Mouse (Mus musculus): ENCODE results near the gene Lrrc23. TPM values are rescaled to one million over a fixed set of nuclear protein-coding genes. Genes with fewer than 3 reads are reported as not detected.

Gene Lrrc23
- total RNA-seq, 2 experiments from 2014 or later: 2.7 to 4.7 TPM

DNA sequence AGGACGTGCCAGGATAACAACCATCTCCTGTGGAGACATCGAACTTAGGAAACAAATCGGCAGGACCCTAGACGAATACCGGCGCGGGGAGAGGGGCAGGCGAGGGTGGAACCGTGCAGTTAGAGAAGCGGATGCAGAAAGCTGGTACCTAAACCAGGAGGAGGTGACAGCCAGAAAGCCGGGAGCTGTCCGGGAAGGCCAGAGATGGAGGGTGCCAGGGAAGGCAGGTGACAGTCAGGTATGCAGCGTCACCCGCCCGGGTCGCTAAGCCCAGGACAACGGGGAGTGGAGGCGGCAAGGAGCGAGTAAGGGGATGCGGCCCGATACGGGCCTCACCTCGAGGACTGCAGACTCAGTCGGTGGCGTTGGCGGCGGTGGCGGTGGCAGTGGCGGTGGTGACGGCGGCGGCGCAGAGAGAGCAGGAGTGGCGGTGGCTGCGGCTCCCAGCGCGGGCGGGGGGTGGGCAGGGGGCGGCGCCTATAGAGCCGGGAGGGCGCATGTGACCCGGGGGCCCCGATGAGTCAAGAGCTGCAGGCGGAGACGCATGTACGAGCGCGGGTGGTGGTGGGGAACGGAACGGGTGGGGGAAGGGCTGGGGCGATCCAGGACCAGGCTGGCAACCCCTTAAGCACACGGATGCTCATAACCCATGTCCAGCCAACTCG, 10.3 kb downstream of the Lrrc23 start, which contains the start of gene Eno2:
Eno2 (minus strand) TSS at position 573 of the 665 bp plus-strand sequence.
- DNase-seq (ENCODE audit: low spot score in 2 of 2): peak in 1 of 2 experiments; percentile 84

DNA sequence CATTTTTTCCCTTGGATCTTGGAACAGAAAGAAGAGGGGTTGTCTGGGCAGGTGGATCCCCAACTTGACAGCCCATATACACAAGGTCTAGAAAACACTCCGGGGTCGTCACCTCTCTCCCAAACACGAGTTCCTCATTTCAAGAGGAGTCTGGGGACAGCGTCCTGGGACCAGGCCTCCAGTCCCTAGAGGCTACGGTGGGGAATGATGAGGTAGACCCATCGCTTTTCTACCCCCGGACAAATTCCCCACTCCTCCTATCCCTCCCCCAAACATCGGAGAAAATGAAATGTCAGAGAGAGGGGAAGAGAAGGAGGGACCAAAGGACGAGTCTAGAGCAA, 10.9 kb downstream of the Lrrc23 start:
- DNase-seq (ENCODE audit: low spot score in 2 of 2): no peak

DNA sequence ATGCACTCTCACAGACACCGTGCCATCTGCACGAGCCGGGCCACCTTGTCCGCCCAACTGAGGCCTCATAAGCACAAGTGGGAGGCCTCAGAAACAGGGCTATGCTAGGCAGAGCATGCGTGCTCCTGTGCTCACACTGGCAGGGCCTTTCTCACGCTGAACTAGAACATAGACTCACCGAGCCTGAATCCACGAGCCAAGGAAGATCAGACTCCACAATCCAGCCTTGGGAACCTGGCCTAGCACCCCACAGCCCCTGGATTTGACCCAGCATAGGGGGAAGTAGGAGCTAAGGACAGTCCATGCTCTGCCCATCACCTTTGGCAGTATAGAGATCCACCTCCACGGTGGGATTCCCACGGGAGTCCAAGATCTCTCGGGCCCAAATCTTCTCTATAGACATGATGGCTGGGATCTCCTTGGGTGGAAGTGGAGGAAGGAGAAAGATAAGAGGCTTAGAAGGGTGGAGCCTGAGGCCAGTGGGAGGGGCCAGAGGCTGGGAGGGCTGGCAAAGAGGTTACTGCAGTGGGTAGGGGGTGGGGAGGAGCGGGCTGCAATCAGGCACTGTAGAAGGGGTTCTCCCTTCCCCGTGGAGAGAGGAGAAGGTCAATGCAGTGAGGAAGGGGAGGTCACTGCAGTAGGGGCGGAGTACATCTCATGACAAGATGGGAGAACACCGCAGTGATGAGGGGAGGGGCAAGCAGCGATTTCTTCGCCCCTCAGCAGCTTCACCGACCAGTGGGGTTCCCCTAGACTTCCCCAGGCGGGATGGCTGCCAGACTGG, 11.4 kb downstream of the Lrrc23 start:
- DNase-seq (ENCODE audit: low spot score in 2 of 2): peak in 1 of 2 experiments; percentile 62

DNA sequence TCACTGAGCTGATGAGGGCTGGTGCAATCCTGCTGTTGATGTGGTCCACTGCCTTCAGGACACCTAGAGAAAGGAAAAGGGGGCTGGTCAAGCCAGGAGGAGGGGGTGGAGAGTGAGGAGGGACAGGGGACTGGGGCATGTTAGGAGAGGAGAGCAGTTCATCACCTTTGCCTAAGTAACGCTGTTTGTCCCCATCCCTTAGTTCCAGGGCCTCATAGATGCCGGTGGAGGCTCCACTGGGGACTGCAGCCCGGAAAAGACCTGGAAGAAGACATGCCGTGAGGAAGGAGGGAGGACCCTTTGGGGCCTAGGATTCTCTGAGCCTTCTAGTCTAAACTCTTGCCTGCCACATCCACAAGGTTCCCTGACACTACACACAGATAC, 12.0 kb downstream of the Lrrc23 start:
- DNase-seq (ENCODE audit: low spot score in 2 of 2): no peak

- DNase-seq (ENCODE audit: low spot score in 2 of 2): no peak
Observed at GRCm38 (mm10) chr6:124765951-124766350, 13.6 kb downstream of the Lrrc23 start.

DNA sequence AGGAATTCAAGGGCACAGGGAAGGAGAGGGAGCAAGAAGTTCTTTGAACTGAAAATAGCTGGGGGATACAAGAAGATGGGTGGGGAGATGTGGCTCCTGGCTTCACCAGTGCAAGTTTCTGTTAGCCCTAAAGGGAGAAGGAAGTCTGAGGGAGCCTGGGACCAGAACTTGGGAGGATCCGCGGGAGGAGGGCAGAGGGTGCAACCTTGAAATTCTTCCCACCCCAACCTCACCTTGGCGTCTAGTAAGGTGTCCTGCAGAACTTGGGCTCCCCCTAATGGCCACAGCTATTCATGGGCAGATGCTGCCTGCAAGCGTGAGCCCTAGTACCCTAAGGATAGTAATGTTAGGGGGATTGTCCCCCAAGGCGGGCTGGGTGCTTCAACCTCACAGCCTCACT, 20.3 kb downstream of the Lrrc23 start:
- DNase-seq (ENCODE audit: low spot score in 2 of 2): peak; percentile 72 to 89

DNA sequence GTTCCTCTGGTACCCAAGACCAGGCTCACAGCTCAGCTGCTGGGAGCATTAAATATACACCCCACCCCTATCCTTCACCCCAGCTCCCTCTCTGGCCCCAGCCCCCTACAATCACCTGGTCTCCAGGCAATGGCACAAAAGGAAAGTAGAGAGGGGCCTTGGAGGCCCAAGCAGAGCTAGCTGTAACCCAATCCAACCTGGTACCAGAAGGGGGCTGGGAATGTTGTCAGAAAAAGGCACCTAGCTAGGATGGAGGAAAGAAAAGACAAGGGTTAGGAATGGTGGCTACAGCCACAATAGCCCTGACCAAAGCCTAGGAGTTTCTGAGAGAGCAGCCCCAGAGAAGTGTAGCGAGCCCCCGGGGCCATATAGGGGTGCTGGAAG, 20.7 kb downstream of the Lrrc23 start:
- DNase-seq (ENCODE audit: low spot score in 2 of 2): no peak

- DNase-seq (ENCODE audit: low spot score in 2 of 2): peak in 1 of 2 experiments; percentile 73
Observed at GRCm38 (mm10) chr6:124757909-124758848, 21.3 kb downstream of the Lrrc23 start.

DNA sequence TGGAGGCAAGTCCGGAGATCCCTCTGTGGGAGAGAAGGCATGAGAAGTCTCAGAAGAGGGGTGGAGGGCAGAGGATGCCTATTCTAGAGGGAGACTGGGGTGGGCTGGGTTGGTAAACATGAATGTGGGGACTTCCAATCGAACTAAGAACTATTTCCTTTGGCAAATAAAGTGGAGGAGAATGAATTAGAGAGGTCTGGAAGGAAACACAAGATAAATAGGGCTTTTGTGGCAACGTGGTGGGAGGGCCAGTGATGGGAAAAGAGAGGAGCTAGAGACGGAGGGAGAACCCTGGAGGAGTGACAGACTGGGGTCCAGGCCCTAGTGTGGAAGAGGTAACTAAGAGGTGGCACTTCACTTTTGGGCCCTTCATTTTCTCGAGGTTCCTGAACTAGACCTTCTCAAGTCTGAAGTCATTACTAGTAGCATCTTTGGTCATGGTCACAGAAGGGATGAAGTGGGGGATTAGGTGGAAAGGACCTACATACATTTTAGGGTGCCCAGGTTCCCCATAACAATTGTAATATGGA, 22.1 kb downstream of the Lrrc23 start:
- DNase-seq (ENCODE audit: low spot score in 2 of 2): no peak

- DNase-seq (ENCODE audit: low spot score in 2 of 2): peak; percentile 67 to 75
Observed at GRCm38 (mm10) chr6:124756652-124757350, 22.7 kb downstream of the Lrrc23 start.

DNA sequence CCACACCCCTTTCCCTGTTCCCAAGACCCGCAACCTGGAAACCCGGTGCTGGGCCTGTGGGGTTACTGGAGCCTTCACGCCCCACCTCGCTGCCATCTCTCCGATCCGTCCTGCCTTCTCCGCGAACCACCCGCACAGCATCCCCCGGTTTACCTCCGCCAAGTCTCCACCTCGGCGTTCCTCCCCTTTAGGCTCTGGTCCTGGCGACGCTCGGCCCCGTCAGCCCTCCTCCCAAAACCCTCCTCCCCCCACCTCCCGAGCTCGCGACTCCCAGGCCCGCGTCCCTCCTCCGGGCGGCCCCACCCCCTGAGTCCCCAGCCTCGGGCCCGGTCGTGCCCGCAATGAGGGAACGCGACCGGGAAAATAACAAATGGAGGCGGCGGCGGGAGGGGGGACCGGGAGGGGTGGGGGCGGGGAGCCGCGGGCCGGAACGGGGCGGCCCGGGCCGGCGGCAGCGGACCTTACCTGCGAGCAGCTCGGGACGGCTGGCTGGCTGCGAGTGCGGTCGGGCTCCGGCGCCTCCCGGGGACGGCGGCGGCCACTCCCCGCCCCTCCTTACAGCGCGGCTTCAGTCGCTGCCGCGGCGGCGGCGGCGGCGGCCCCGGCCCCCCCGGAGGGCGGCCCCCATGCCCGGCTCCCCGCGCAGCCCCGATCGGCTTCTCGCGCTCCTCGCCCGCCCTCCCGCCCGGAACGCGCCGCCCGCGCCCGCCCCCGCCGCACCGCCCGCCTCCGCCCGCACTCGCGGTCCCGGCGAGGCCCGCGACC, 23.5 kb downstream of the Lrrc23 start, which contains the start of the genes Gm45234 and Atn1:
Gm45234 (minus strand) TSS at position 191 of the 765 bp plus-strand sequence.
Atn1 (minus strand) TSS at position 694 of the 765 bp plus-strand sequence.
- DNase-seq (ENCODE audit: low spot score in 2 of 2): peak in 1 of 2 experiments; percentile 52

DNA sequence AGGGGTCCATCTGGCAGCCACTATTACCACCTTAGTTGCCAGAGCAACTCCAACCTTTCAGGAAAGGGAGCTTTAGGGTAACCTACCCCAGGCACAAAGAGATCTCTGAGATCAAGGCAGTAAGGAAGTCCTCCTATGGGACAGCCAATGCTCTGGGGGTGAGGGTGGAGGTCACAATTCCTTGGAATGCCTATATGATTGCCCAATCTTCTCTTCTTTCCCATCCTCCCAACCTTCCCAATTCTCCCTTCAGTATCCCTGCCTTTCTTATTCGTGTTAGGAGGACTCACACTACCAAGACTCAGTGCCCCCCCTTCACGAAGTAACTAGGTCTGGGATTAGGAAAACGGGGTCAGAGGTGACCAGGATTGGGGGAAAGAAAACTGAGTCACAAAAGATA, 24.2 kb downstream of the Lrrc23 start:
- DNase-seq (ENCODE audit: low spot score in 2 of 2): no peak

GRCm38 (mm10) chr6:124753861-124754260, 25.7 kb downstream of the Lrrc23 start:
- no peak for DNase-seq (ENCODE audit: low spot score in 2 of 2)

DNA sequence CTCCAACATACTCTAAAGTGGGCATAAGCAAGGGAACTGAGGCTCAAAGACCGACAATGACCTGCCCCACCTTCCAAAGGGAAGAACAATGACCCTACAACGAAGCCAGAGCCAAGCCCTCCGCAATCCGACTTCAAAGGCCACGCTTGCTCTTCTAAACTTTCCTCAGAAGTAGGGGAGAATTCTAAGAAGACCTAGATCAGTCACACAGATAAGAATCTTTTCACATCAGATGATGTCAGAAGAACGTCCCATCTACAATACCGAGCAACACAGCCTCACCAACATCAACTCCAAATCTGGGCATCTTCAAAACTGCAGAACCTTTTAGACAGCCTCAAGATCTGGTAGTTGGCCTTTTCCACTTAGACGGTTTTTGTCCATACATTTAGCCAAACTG, 29.1 kb downstream of the Lrrc23 start:
- DNase-seq (ENCODE audit: low spot score in 2 of 2): no peak

GRCm38 (mm10) chr6:124746654-124747632, 32.6 kb downstream of the Lrrc23 start:
- DNase-seq (ENCODE audit: low spot score in 2 of 2): peak in 1 of 2 experiments; percentile 39

DNA sequence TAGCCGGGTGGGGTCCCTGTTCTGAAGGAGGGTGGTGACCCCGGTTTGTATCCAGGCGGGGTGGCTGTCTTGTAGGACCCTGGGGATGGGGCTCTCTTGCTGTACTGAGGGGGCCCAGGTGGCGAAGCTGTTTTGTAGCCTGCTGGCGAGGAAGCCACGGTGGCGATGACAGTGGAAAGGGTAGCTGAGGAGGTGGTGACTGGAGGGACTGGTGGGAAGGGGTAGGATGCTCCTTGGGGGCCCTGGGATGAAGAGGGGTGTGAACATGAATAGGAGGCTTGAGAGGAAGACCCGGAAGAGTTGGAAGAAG, 33.3 kb downstream of the Lrrc23 start:
- DNase-seq (ENCODE audit: low spot score in 2 of 2): no peak

DNA sequence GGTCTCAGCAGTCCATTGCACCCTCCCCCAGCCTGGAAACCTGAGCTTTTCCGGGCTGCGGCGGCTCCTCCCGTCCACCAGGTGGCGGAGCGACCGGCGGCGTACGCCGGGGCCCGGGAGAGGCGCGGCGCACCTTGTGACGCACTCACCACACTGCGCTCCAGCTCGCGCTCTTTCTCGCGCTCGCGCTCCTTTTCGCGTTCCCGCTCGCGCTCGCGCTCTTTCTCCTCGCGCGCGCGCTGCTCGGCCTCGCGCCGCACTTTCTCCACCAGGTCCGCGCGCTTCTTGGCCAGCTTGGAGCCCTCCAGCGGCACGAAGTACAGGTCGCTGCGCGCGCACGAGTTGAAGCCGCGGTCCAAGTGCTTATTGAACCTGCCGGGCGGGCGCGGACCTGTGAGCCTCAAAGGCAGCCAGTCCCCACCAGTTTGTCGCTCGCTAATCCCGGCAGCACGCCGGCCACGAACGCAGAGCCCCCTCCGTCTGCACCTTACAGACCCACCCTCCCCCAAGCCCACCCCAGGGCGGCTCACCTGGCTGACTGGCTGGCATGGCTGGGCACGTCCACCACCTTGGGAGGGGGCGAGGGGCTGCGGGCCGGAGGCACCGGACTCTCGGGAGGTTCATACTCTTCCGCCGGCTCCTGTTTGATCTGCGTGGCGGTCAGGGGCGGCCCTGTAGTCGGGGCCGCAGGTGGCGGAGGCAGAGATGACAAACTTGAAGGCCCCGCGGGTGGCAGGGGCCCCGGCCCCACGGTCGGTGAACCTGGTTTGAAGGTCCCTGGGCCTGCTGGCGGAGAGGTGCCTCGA, 33.8 kb downstream of the Lrrc23 start:
- DNase-seq (ENCODE audit: low spot score in 2 of 2): peak; percentile 93 to 96

Measured in layer of hippocampus, adult 18-20 months (tissue).